Mouse (Mus musculus): ENCODE results near the gene Dlx2. TPM values are rescaled to one million over a fixed set of nuclear protein-coding genes. Genes with fewer than 3 reads are reported as not detected.

The Dlx2 gene
- polyA plus RNA-seq, 3 experiments from 2014 or later: not detected

DNA sequence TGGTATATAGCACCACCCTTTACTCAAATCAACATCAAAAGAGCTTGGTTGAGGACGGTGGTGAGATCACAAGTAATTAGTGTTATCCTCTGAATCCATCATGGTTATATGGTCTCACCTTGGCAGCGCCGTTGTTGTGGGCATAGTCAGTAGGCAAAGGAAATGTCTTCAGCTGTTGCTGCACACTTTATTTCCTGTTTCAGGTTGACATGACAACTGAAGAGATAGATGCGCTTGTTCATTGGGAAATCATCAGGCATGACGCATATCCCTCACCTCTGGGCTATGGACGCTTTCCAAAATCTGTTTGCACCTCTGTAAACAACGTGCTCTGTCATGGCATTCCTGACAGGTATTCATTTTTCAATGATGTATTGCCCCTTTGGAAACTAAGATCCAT lies 35.3 kb downstream of the Dlx2 start:
- ATAC-seq: no peak

DNA sequence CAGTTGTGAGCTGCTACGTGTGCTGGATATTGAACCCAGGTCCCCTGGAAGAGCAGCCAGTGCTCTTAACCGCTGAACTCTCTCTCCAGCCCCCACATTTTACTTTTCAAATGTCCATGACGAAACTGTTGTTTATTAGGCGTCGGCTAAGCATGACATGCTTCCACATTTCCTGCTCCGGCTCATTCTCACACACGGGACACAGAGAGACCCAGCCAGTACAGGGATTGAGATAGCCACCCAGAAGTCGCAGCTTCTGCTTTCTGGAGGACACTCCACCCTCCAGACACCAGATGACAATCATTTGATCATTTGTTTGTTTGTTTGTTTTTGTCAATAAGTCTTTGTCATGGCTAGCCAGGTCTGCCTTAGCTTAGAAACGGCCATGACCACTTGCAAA lies 41.7 kb downstream of the Dlx2 start:
- ATAC-seq: no peak

DNA sequence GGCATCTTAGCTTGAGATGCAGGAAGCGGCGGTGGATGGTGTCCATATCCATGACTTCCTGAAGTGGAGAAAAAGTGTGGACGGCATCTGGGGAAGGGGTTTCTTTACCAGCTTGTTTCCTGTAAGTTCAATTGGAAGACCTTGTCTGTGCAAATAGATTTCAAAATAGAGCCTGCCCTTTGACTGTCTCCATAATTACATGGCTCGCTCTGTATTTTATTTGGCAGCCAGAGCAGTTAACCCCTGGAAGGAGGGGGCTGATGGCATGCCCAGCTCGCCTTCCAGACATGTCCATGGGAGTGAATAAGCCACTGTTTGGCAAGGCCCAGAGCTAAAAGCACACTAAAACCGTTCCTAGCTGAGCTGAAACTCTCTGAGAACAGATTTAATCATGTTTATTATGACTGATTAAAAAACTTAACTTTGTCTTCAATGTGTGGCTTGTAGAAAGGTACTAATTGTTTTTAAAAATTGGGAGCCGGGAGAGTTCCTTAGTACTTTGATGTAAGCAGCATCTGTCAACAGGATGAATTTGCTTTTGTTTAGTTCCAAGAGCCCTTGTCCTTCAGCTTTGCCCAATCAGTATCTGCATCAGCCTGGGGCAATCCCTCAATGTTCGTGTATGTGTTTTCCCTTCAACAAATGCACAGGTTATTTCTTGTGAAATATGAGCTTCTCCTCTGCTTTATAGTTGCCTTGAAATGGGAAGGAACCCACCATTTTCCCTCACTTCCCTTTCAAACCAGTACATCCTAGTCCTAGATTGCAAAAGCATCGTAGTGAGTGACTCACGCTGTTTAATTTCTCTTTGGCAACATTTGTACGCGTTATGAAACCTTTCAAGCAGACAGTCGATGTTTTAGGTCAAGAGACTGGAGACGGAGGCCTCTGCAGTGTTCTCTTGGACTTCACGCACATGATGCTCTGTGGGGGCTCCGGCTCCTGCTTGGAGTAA lies 47.0 kb downstream of the Dlx2 start:
- no peak for ATAC-seq

DNA sequence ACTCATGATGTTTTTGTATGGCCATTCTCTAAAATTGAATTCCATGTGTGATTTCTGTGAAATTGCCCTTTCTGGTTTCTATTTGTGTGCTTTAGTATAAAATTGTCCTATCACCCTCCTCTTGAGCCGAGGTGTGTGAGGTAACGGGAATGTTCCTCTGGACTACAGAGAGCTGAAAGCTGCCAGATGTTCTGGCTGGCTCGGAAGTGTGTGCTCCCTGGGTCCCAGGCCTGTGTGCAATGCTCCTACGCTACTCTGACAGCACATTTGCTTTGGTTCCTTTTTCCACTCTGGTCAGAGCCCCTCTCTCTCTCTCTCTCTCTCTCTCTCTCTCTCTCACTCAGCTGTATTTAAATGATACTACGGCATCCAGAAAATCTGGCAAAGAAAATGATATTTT lies 49.4 kb downstream of the Dlx2 start:
- ATAC-seq: no peak

DNA sequence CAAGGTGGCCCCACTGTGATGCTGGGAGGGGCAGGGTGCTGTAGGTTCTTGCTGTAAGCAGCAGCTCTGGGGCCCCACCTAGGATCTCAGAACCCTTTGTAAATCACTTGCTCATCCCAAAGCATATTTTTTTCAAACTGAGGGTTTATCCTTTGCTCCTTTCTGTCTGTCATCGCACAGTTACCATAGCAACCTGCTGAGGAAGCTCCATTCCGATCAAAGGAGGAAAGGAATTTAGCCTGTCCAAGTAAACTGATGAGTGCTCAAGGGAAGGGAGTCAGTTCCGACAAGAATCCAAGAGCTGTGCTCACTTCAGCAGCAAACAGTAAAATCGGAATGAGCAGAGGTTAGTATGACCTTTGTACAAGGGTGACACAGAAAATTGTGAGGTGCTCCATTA lies 51.6 kb downstream of the Dlx2 start:
- no peak for ATAC-seq

DNA sequence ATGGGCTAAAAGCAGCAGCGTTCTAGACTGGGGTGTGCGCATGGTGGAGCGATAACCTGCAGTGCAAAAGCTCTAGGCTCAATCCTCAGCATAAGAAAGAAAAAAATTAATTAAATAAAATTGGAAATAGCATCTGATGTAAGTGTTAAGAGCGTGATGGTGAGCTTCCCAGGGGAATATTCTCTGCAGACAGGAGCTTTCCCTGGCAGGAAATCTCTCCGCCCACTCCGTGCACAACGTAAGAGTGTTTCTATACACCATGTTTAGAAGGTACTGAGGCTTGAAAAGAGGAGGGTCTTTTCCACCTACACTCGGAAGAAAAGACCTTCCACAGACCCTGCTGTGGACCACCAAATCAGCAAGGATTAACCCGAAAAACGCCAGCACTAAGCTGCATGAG lies 52.1 kb downstream of the Dlx2 start:
- ATAC-seq: no peak

Other genes starting within 250 kb of the Dlx2 start
- 10 to 100 TPM; 63.3 to 80.6 (median 68.3) TPM for gene Slc25a12, start 179.0 kb downstream of the Dlx2 start, polyA plus RNA-seq (2017; shearing (Covaris generic))
- gene Hat1, start 157.8 kb downstream of the Dlx2 start, polyA plus RNA-seq (2017; shearing (Covaris generic)): 100 to 1,000 TPM in 1 of 3 experiments, 10 to 100 TPM in 2; 58.6 to 102 (median 76.9) TPM
- gene Metap1d, start 93.5 kb downstream of the Dlx2 start, polyA plus RNA-seq (2017; shearing (Covaris generic)): 10 to 100 TPM; 10.1 to 38.0 (median 27.6) TPM
- gene Dlx1, start 18.6 kb downstream of the Dlx2 start, polyA plus RNA-seq (2017; shearing (Covaris generic)): not detected
- gene Itga6, start 198.9 kb upstream of the Dlx2 start, polyA plus RNA-seq (2017; shearing (Covaris generic)): 10 to 100 TPM; 23.9 to 54.9 (median 42.7) TPM